Mouse (Mus musculus) T-cell, adult 66 days (primary cell): ENCODE data around the gene Olfr507. TPM values are rescaled to one million over a fixed set of nuclear protein-coding genes. Genes with fewer than 3 reads are reported as not detected.

Source experiments
- total RNA-seq, 2 experiments: library from RNA; stranded (reverse); gene quantifications; 3 replicates in 1 of 2; 4 replicates in 1 of 2; pipeline ENCODE4 v1.2.4; 2023

The Olfr507 gene
- total RNA-seq, result not detected

GRCm38 (mm10) chr7:108621514-108621913, at the start of gene Olfr507:
Olfr507 (plus strand) TSS chr7:108621814.

DNA sequence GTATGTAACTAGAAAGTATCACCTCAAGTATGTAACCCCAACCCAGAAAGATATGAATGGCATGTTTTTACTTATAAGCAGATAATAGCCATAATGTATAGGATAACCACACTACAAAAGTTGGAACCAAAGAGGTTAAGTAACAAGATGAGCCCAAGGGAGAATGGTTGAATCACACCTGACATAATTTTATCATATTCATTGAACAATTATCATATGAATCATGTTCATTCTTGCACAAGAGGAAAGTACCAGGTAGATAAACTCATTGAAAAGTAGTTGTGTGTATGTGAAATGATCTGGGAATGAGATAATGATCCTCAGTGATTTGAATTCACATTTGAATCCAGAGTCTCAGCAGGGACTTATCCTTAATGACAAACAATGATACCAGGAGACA, 11.1 kb upstream of the Olfr507 start, which contains the start of gene Olfr506:
TSS of gene Olfr506 (plus strand) at position 301 of the 400 bp plus-strand sequence.

GRCm38 (mm10) chr7:108629694-108630093, 8.1 kb downstream of the Olfr507 start, which contains the start of gene Olfr508:
Olfr508 (plus strand) TSS chr7:108629994.

DNA sequence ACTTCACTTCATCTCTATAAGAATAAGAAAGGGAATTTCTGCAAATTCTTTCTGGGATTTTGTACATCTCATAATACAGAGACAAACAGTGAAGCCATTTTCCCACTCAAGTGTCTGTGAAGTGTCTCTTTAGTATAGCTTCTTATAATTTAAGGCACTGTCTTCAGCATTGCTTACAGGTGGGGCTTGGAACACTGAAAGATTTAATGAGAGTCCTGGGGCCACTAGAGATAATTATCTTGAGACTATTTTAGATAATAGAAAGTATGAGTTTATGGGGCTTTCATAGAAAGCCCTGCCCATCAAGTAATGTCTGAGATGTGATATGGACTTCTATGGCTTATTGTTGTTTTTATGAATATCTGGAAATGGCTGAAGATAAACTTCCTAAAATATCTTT, 30.2 kb downstream of the Olfr507 start, which contains the start of gene Olfr509:
TSS of gene Olfr509 (minus strand) at position 101 of the 400 bp plus-strand sequence.

GRCm38 (mm10) chr7:108666118-108666517, 44.5 kb downstream of the Olfr507 start, which contains the start of gene Olfr510:
Olfr510 (plus strand) TSS chr7:108666418.

Other genes with a start within 250 kb of the Olfr507 start
- gene Olfr495, start 228.6 kb upstream of the Olfr507 start, total RNA-seq, result not detected
- gene Olfr497, start 201.4 kb upstream of the Olfr507 start, total RNA-seq, result not detected
- gene Olfr498, start 156.5 kb upstream of the Olfr507 start, total RNA-seq, result not detected
- not detected for gene Olfr502, start 96.7 kb upstream of the Olfr507 start, total RNA-seq
- gene Olfr503, start 77.3 kb upstream of the Olfr507 start, total RNA-seq, result not detected
- not detected for gene Olfr504, start 56.0 kb upstream of the Olfr507 start, total RNA-seq
- gene Olfr506, start 11.0 kb upstream of the Olfr507 start, total RNA-seq, result not detected
- not detected for gene Olfr508, start 8.2 kb downstream of the Olfr507 start, total RNA-seq
- not detected for gene Olfr509, start 30.1 kb downstream of the Olfr507 start, total RNA-seq
- gene Olfr510, start 44.6 kb downstream of the Olfr507 start, total RNA-seq, result not detected
- not detected for gene Olfr512, start 91.5 kb downstream of the Olfr507 start, total RNA-seq
- gene Olfr513, start 129.2 kb downstream of the Olfr507 start, total RNA-seq, result not detected
- gene Olfr514, start 204.2 kb downstream of the Olfr507 start, total RNA-seq, result not detected
- gene Olfr516, start 228.7 kb downstream of the Olfr507 start, total RNA-seq, result not detected